Mouse (Mus musculus): Measurements from ENCODE around the gene Itih4. TPM values are rescaled to one million over a fixed set of nuclear protein-coding genes. Genes with fewer than 3 reads are reported as not detected.

The Itih4 gene
- polyA plus RNA-seq, 3 experiments from 2014 or later = not detected

GRCm38 (mm10) chr14:30880251-30880650 lies 6.0 kb upstream of the Itih4 start:
- no peak for ATAC-seq

GRCm38 (mm10) chr14:30880811-30881717 lies 5.2 kb upstream of the Itih4 start:
- ATAC-seq = no peak

DNA sequence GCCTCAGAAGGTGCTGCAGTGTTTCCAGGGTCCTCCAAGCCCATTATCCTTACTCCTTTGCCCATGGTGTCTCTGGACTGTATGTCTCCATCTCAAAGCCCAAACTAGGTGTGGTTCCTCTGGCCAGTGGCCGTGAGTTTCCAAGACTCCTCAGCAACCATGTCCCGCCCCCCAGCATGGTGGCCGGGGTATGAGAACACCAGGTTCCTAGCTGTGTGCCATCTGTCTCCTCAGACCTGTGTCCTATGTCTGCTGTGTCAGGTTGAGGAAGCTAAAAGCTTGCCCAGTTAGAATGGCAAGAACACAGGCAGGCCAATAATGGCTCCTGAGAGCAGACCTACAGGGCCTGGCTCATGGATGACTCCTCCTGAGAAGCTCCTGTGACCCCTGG lies 4.6 kb upstream of the Itih4 start:
- no peak for ATAC-seq

- no peak for ATAC-seq
Measured at GRCm38 (mm10) chr14:30885298-30885697, 978 bp upstream of the Itih4 start.

- ATAC-seq = no peak
Measured at GRCm38 (mm10) chr14:30888271-30888732, 2.0 kb downstream of the Itih4 start.

DNA sequence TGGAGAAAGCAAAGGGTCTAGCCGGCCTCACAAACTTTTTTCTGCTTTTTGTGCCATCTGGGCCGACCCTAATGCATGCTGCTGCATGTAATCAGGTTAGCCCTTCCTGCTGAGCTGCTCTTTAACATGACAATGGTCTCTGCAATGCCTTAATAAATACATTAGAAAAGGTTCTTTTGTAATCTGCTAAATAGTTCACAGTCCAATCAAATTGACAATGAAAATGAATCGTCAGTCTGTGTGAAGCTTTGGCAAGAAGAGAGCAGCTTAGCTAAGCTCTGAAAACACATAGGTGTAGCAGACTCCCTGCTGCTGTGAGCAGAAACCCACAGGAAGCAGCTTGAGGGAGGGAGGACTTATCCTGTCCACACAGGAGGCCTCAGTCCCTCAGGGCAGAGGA lies 13.7 kb downstream of the Itih4 start:
- ATAC-seq = no peak

GRCm38 (mm10) chr14:30902628-30903027 lies 16.4 kb downstream of the Itih4 start:
- no peak for ATAC-seq

GRCm38 (mm10) chr14:30903036-30903435 lies 16.8 kb downstream of the Itih4 start:
- ATAC-seq = no peak

GRCm38 (mm10) chr14:30904307-30904706 lies 18.0 kb downstream of the Itih4 start:
- ATAC-seq = no peak

DNA sequence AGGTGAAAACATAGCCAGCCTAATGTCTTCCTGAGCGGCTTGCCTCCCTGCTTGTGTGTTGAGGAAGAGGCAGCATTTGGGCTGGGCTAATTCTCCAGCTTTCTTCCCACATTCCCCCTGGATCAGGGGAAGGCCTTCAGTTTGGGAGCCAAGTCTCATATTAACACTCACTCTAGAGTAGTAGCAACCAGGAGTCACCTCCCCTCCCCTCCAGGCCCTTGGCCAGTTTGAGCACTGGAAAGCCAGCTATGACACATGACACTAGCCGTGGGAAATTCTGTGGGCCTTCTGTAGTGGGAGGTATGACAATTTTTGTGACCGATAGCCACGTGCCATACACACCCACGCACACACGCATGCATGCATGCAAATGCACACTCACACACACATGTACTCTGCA lies 19.7 kb downstream of the Itih4 start:
- ATAC-seq = no peak

DNA sequence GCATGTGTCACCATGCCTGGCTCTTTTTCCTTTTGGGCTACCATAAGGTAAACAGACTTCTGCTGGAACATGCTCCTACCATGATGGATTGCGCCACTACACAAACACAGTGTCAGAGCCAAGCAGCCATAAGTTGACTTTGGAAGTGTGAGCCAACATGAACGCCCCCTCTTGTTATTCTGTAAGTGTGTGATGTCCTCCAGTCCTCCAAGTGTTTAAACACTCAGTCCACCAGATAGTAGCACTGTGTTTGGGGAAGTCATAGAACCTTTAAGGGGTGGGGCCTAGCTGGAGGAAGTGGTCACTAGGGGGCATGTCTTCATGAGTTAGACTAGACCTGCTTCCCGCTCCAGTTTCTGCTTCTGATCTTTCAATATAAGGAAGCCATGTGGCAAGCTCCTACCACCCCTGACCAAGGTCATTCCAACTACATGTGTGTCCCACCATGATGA lies 21.6 kb downstream of the Itih4 start:
- ATAC-seq = no peak

DNA sequence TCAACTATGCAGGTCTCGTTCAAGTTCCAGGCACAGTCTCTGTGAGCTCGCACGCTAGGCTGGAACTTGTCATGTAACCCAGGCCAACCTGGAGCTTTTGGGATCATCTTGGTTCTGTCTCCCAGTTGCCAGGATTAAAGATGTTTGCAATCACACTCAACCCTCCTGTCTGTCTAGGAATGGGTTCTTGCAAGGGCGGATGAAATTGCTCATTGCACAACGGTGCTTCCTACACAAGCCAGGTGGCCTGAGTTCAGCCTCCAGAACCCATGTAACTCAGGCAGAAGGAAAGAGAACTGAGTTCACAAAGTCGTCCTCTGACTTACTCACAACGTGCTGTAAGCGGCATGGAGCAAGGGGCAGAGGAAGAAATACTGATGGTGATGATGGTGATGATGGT lies 24.9 kb downstream of the Itih4 start:
- no peak for ATAC-seq

- ATAC-seq = no peak
Measured at GRCm38 (mm10) chr14:30912641-30913040, 26.4 kb downstream of the Itih4 start.

- ATAC-seq = no peak
Measured at GRCm38 (mm10) chr14:30913404-30913803, 27.1 kb downstream of the Itih4 start.

DNA sequence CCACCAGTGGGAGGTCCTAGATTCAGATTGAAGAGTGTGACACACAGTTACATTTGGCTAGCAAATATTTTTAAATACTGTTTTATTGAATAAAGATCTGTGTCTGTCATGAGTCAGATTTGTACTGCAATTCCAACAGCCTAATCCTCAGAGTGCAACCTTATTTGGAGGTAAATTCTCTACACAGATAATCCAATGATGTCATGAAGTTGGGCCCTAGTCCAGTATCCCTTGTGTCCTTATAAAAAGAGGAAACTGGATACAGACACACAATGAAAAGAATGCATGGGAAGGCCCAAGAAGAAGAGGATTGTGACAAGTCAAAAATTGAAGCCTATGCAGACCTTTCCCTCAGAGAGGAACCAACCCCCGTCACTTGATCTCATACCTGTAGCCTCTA lies 30.2 kb downstream of the Itih4 start:
- no peak for ATAC-seq

DNA sequence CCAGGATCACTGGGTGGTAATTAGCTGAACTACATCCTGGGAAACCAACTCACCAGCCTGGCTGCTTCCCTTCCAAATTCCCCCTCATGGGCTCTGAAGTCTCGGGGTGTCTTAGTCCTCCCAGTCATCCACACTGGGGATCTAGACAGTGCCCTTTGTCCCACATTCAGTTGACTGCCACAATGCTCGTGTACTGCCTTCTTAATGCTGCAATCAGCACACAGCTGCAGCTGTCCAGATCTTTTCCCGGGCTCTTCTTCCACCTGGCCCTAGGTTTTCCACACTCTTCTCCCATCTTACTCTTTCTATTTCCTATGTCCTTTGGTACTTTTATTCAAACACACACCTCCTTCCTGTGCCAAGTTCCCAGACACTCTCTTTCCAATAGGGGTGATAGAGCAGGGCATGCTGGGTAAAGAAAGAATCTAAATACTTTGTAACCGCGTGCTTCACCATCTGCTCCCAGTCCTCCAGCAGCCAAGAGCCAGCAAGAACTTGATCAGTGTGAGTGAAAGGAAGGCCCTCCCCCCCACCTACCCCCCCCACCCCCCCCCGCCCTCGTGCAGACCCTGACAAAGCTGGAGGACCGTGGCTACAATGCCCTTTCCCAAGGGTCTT lies 35.9 kb downstream of the Itih4 start:
- ATAC-seq = no peak

DNA sequence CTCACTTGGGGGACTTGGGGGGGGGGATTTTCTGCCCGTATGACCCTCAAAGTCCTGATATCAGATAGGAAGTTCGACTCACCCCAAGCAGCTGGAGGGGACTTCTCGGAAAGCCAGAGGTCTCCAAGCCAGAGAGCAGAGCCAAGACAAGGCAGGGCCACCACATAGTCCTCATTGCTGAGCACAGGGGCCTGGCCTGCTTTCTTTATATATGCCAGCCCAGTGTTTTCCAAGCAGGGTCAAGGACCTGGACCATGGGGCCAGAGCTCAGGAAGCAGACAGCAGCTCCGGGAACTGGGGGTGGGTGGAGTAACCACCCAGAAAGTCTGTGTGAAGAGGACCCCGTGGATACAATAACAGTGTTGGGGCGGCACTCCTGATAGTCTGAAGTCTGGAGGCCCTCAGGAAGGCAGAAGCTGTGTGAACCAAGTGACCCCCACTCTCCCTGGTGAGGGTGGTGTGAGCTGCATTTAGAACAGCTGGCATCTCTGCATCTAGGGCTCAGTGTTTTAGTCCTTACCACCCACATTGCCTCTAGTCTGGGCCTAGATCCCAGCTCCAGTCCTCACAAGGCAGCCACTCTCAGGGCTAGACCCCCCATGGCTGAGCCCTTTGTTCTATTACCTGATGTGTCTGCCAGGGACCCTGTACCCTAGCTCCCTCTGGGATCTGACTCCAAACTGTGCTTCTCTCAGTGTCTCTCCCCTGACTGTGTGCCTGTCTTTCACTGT lies 37.3 kb downstream of the Itih4 start, which contains the start of gene Itih3:
Itih3 (minus strand) TSS at position 386 of the 731 bp plus-strand sequence.
- ATAC-seq = no peak

GRCm38 (mm10) chr14:30925492-30925891 lies 39.2 kb downstream of the Itih4 start:
- ATAC-seq = no peak

DNA sequence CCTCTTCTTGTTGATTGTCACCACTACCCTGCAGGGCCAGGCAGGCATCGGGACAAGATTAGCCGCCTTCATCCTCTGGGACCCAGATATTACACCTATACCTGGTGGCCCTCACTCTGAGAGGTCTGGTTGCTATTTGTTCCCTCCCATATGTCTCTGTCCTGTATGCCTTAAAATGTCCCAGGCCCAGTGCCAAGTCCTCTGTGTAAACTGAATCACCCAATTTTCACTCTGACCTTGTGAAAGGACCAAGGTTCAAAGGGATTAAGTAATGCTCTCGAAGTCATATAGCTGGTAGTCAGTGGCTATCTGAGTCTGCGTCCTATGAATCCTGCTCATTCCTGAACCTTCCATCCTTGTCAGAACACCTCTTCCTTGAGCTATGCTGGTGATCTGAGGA lies 44.1 kb downstream of the Itih4 start:
- ATAC-seq = no peak

- no peak for ATAC-seq
Measured at GRCm38 (mm10) chr14:30933351-30933750, 47.1 kb downstream of the Itih4 start.

- no peak for ATAC-seq
Measured at GRCm38 (mm10) chr14:30942254-30942653, 56.0 kb downstream of the Itih4 start.

GRCm38 (mm10) chr14:30943038-30943437 lies 56.8 kb downstream of the Itih4 start, which contains the start of gene Itih1:
Gene Itih1 (minus strand): TSS chr14:30943289.
- no peak for ATAC-seq
